Mouse (Mus musculus): ENCODE results near the gene Tmem62. TPM values are rescaled to one million over a fixed set of nuclear protein-coding genes. Genes with fewer than 3 reads are reported as not detected.

Gene Tmem62
- 31.6 TPM for total RNA-seq (2023)

DNA sequence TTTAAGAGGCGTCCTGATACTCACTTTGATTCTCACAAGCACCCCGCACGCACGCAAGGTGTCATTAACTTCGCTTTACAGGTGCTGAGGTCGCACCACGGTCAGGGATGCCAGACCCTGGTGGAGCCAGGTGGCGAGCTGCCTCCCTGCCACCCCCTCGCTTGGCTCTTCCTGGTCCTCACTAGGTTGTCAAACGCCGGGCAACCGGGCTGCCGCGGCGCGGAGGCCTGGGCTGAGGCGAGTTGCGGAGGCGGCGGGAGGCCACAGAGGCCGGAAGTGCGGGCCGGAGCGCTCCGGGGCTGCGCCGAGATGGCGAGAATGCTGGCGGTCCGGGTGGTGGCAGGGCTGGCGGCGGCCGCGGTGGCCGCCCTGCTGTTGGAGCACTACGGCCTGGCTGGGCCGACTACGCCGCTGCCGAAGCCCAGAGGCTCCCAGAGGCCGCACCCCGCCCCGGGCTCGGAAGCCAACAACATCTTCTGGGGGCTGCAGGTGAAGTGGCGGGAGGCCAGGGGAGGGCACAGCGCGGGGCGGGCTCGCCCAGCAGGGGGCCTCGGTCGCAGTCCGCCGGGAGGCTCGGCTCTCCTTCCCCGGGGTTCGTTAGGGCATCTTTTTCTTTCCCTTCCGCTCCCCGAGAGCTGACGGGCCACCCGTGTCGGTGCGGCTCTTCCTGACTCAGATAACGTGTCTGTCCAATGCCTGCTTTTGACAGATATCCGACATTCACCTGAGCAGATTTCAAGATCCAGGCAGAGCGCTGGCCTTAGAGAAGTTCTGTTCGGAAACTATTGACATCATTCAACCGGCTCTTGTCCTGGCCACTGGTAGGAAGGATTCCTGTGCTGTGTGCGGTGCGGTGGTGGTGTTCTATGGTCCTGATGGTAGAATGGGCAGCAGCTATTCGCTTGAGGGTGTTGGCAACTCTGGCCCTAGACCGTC is at the start of gene Tmem62:
Gene Tmem62, plus strand, starts transcription at position 28 of the 936 bp plus-strand sequence.

DNA sequence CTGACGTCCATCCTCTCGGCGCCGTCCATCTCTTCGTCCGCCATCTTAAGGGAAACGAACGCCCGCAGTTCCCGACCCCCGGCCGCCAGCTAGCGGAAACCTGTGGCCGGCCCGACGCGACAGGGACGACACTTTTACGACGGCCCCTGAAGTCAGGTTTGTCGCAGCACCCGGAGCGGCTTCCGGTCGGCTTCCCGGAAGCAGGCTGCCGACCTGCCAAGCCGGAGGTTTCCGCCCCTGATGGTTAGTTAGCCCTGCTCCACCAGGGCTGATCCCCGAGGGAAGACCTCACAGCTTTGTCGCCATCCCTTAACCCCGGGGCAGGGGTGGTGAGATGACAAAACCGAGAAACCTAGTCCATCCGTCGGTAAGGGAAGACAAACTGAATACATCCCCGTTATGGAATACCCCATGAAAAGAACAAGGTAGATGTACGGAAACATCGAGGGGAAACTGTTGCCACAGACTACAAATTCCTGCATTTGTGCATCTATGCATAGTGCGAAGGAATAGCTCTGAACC is 6.2 kb upstream of the Tmem62 start, which contains the start of gene Ubr1:
Gene Ubr1, minus strand, starts transcription at position 157 of the 522 bp plus-strand sequence.

DNA sequence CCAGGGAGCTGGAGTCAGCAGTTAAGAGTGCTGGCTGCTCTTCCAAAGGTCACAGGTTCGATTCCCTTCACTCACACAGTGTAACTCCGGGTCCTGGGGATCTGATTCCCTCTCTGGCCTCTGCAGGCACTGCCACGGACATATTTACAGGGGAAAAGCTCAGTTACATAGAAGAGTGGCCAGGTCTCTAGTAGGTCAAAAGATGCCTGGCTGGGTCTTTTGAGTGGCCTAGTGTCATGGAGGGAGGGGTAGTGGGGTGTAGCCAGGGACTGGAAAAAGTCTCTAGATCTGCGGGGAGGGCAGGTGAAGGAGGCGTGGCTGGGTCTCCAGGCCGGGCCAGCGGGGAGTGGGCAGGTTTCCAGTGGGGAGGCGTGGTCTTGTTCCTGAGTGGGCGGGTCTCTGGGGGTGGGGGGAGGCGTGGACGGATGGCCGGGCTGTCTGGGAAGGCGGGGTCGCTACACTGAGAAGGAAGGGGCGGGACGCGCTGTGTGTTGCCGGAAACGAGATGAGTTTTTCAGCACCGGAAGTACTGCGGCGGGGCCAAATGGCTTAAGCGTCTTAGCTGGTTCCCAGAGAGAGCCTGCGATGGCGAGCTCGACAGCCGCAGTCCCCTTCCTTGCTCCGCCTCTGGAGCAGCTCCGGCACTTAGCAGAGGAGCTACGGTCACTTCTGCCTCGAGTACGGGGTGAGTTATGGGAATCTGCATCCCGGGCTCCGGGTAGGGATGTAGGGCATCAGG is 31.3 kb downstream of the Tmem62 start, which contains the start of gene Ccndbp1:
Gene Ccndbp1, plus strand, starts transcription at position 479 of the 739 bp plus-strand sequence.

DNA sequence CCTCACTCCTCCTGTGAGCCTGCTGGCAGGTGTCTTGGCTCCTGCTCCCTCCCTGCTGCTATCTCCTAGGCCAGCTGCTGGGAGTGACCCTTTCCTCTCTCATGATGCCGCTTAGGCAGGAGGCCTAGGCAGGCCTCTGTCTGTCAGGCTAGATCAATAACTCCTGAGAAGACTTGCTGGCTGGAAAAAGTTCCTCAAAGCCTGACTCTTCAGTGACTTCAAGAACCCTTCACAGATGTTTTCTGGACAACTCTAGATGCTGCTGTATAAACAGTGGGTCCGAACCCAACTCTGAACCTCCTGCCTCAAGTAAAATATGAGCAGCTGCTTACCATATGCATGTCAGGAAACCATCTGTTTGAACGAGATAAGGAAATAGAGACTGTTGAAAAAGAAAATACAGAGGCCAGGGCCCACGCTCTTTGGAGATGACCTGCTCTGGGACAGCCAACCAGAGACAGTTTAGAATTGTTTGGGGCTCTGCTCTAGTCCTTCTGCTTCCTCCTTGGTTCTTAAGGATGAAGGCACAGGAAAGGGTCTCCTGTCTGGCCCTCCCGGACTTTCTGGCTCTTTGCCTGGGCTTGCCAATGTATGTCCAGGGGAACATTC is 60.0 kb downstream of the Tmem62 start, which contains the start of gene Epb42:
Gene Epb42, minus strand, starts transcription at position 340 of the 609 bp plus-strand sequence.

Other genes starting within 250 kb of the Tmem62 start
- 39.1 TPM for gene Cdan1, start 126.9 kb upstream of the Tmem62 start, total RNA-seq (2023)
- 13.3 TPM for gene Ttbk2, start 126.4 kb upstream of the Tmem62 start, total RNA-seq (2023)
- 67.5 TPM for gene Ubr1, start 6.3 kb upstream of the Tmem62 start, total RNA-seq (2023)
- gene Ccndbp1, start 31.4 kb downstream of the Tmem62 start, total RNA-seq (2023): 80.3 TPM
- gene Epb42, start 60.1 kb downstream of the Tmem62 start, total RNA-seq (2023): not detected
- not detected for gene Tgm5, start 108.8 kb downstream of the Tmem62 start, total RNA-seq (2023)
- not detected for gene Tgm7, start 132.8 kb downstream of the Tmem62 start, total RNA-seq (2023)
- gene Adal, start 163.4 kb downstream of the Tmem62 start, total RNA-seq (2023): 20.6 TPM
- 14.9 TPM for gene Lcmt2, start 163.6 kb downstream of the Tmem62 start, total RNA-seq (2023)
- gene Tubgcp4, start 193.6 kb downstream of the Tmem62 start, total RNA-seq (2023): 64.1 TPM
- gene Zscan29, start 194.1 kb downstream of the Tmem62 start, total RNA-seq (2023): 30.4 TPM

Measured in CD4-positive naive resting alpha-beta T cell, adult 57 days (primary cell).